Mouse (Mus musculus) testis, adult 2 months (tissue): ENCODE results near the gene Bsg. TPM values are rescaled to one million over a fixed set of nuclear protein-coding genes. Genes with fewer than 3 reads are reported as not detected.

ENCODE experiments used
- H3K27ac ChIP-seq: fragments of 200-500 bp; 2 replicates; pipeline ENCODE4 v1.5.1; 2012; ENCODE audit warnings: low read depth, low read length; ENCODE audit not compliant: control insufficient read depth, insufficient read depth
- H3K27me3 ChIP-seq: fragments of 200-500 bp; 2 replicates; pipeline ENCODE4 v1.6.1; 2012; ENCODE audit warnings: mild to moderate bottlenecking, low read length, moderate library complexity; ENCODE audit not compliant: control insufficient read depth, insufficient read depth
- H3K36me3 ChIP-seq: fragments of 200-500 bp; 2 replicates; pipeline ENCODE4 v1.6.1; 2012; ENCODE audit warnings: mild to moderate bottlenecking, low read length; ENCODE audit not compliant: control insufficient read depth, insufficient read depth
- H3K4me1 ChIP-seq: fragments of 200-500 bp; 2 replicates; pipeline ENCODE4 v1.6.1; 2012; ENCODE audit warnings: low read length; ENCODE audit not compliant: control insufficient read depth, insufficient read depth
- H3K4me3 ChIP-seq: fragments of 200-500 bp; 2 replicates; pipeline ENCODE4 v1.5.1; 2012; ENCODE audit warnings: low read depth, mild to moderate bottlenecking, low read length, moderate library complexity, mixed read lengths; ENCODE audit not compliant: control insufficient read depth
- CTCF ChIP-seq: fragments of 200-500 bp; IDR thresholded peaks from 2 replicates; pipeline ENCODE4 v1.5.1; 2012; ENCODE audit warnings: low read depth, mild to moderate bottlenecking, inconsistent platforms, low read length, moderate library complexity; ENCODE audit not compliant: control insufficient read depth, insufficient read depth, insufficient replicate concordance
- POLR2A ChIP-seq: fragments of 200-500 bp; IDR thresholded peaks from 2 replicates; pipeline ENCODE4 v1.6.1; 2012; ENCODE audit warnings: low read depth, mild to moderate bottlenecking, inconsistent platforms, low read length, moderate library complexity; ENCODE audit not compliant: control insufficient read depth
- polyA plus RNA-seq: library from polyadenylated mRNA; depleted of rRNA; stranded (reverse); fragments of >200 nt; gene quantifications from 2 replicates; pipeline ENCODE4 v1.2.3, GENCODE M21; 2012

Bsg gene
- polyA plus RNA-seq, 1 experiment = 920 TPM

DNA sequence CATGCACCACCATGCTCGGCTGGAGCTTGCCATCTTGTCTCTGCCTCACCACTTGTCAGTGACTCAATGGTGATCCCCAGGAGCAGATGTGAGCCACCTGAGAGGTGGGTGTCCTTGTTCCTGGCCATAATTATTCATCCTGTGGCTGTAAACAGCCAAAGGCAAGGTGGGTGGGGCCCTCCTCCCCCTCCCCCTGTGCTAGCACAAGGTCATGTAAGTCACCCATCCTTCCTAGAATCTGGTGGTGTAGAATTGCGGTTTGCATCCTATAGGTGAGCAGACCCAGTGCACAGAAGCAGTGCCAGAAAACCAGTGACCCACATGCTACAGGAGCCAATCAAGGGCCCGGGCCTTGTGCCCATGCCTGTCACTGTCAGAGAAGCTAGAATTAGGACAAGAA lies 31.2 kb upstream of the Bsg start:
- TF ChIP-seq POLR2A = no peak
- Histone ChIP-seq H3K27ac (no peak overlapping the region), H3K4me3 (no peak overlapping the region)

DNA sequence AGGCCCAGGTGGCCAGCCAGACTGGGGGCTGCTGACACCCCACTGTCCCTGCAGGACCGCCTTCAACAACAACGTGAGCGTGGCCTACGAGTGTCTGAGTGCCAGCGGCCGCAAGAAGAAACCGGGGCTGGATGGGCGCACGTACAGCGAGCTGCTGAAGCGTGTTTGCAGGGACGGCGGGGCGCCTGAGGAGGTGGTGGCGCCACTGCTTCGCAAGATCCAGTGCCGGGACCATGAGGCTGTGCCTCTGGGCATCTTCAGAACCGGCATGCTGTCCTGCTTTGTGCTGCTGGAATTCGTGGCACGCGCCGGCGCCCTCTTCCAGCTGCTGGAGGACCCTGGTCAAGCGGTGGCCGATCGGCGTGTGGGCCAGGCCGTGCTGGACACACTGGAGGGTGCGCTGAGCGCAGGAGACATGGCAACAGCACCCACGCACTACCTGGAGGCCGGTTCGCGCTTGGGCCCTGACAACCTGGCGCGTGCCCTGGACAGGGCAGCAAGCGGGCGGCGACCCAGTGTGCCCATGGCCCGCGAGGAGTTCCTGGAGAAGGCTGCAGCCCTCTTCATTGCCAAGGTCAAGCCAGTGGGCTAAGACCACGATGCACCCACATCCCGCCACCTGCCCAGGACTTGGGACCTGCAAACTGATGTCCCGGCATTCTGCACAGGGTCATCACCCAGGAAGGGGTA lies 28.8 kb upstream of the Bsg start:
- no peak overlapping the region for H3K4me3 ChIP-seq
- TF ChIP-seq CTCF (no peak), POLR2A (no peak)
- no peak overlapping the region for H3K27ac ChIP-seq

More for the DNA sequence above, 31.2 kb upstream of the Bsg start:
- H3K4me1 ChIP-seq = peaks cover 16% of the 10 kb centered on the region
- no peaks in the 10 kb centered on the region for H3K36me3 ChIP-seq
- no peaks in the 10 kb centered on the region for H3K27me3 ChIP-seq

GRCm38 (mm10) chr10:79680606-79681495 lies 23.4 kb upstream of the Bsg start:
- H3K4me3 ChIP-seq = peak overlapping the region; percentile 98
- H3K27ac ChIP-seq = peak overlapping the region; percentile 86
- TF ChIP-seq POLR2A = no peak
- TF ChIP-seq CTCF = no peak
- H3K36me3 ChIP-seq = no peaks in the 10 kb centered on the region
- H3K27me3 ChIP-seq = no peaks in the 10 kb centered on the region
- H3K4me1 ChIP-seq = peaks cover 10% of the 10 kb centered on the region

More for the DNA sequence above, 28.8 kb upstream of the Bsg start:
- Histone ChIP-seq H3K4me1 (peaks cover 8% of the 10 kb centered on the region), H3K36me3 (no peaks in the 10 kb centered on the region), H3K27me3 (no peaks in the 10 kb centered on the region)

GRCm38 (mm10) chr10:79681591-79682245 lies 22.6 kb upstream of the Bsg start, which contains the start of gene Cdc34:
Gene Cdc34 (plus strand): TSS chr10:79682195.
- Histone ChIP-seq H3K4me1 (peaks cover 10% of the 10 kb centered on the region), H3K27ac (peak within 1 kb of the TSS; percentile 86), H3K4me3 (peak within 1 kb of the TSS; percentile 98), H3K27me3 (no peaks in the 10 kb centered on the region), H3K36me3 (no peaks in the 10 kb centered on the region)
- TF ChIP-seq POLR2A (peak; percentile 95), CTCF (0 out of 2 replicates have a peak, but pooled peaks have one; percentile 12)

DNA sequence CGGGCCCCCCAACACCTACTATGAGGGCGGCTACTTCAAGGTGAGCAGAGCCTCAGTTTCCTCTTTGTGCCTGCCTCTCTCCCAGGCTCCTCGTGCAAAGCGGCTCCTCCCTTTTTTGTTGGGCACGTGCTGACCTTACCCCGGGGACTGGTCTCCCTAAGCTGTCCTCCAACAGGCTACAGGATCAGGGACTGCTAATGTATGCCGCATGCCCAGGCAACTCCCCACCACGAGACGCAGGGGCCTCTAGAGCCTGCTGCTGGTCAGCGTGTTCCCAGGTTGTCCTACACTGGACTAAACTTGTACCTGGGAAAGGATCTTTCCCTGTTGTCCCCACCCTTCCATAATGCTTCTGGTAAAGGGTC lies 21.8 kb upstream of the Bsg start:
- TF ChIP-seq POLR2A = no peak
- no peak for TF ChIP-seq CTCF
- Histone ChIP-seq H3K27ac (peak overlapping the region; percentile 71), H3K4me1 (peaks cover 10% of the 10 kb centered on the region), H3K27me3 (no peaks in the 10 kb centered on the region), H3K4me3 (peak overlapping the region; percentile 98), H3K36me3 (no peaks in the 10 kb centered on the region; the same call in 1 of the 2 replicates)

GRCm38 (mm10) chr10:79682916-79683582 lies 21.2 kb upstream of the Bsg start:
- no peak overlapping the region; the same call in 1 of the 2 replicates for H3K27ac ChIP-seq

More at GRCm38 (mm10) chr10:79682916-79683582, 21.2 kb upstream of the Bsg start:
- TF ChIP-seq CTCF (no peak), POLR2A (no peak)
- H3K27me3 ChIP-seq = no peaks in the 10 kb centered on the region
- peak overlapping the region; percentile 98 for H3K4me3 ChIP-seq
- peaks cover 10% of the 10 kb centered on the region for H3K4me1 ChIP-seq
- no peaks in the 10 kb centered on the region; the same call in 1 of the 2 replicates for H3K36me3 ChIP-seq
